Mouse (Mus musculus) spleen, adult 12 weeks (tissue): ENCODE data around the gene Tma16.

Experiments used
- DNase-seq: peaks from one replicate; pipeline ENCODE4 v3.0.0; 2022; ENCODE audit warnings: low spot score

The Tma16 gene

DNA sequence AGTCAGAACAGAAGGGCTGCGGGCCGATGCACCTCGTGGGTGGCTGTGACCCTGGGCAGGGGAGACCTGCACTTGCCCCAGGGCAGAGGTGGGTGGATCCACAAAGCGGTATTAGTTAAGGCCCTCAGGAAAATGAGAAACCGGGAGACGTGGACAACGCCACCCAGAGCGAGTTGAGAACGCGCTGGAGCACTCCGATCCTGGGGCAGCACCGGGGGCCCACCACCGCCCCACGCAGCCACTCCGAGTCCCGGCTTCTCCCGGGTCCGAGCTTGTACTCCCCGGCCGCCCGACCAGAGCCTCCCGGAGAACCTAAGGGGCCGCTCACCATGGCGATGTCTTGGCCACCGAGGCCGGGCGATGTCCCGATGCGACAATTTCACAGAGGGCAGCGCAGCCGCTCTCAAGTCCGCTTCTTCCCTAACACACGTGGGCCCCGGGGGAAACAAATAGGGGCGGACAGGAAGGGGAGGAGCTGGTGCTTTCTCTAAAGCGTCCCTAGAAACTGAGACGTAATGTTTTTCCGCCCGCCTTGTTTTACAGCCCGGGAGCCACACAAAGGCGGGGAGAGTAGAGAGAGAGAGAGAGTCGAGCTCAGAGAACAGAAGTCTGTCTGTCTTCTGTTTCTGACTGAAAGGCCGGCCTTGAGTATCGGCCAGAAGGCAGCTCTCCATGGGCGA lies at the start of gene Tma16:
Gene Tma16 (minus strand): TSS at position 447 of the 680 bp plus-strand sequence.
- DNase-seq = peak; percentile 61

DNA sequence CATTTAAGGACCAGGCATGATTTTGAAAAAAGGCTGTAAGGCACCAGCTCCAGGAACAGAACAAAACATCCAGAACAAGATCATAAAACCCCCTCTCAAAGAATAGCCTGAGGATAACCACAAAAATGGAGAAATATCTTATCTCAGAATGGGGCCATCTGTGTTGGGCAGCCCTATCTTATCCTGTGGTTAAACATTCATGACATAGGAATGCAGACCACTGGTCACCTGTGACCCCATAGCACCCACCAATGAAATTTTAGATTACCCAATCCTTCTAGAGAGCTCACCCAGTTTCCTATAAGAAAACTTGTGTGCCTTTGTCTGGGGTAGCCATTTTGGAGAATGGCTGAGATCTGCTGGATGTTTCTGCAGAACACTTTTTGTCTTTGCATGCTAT lies 34.2 kb upstream of the Tma16 start:
- no peak for DNase-seq

DNA sequence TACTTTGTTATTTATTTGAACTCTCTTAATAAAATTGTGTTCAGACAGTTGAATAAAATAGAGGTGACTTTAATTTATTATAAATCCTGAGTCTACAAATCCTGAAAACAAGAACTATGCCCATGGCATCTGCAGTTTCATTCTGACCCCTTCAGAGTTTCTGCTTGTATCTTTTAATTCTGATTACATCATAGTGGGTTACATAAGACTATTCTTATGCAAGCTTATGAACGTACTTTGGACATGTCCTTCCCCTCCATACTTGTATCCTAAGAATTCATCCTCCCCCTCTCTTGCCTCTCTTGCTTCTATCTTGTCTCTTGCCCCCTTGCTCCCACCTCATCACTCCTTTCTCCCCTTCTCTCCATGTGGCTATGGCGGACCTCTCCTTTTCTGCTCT lies 32.8 kb upstream of the Tma16 start:
- DNase-seq = no peak

DNA sequence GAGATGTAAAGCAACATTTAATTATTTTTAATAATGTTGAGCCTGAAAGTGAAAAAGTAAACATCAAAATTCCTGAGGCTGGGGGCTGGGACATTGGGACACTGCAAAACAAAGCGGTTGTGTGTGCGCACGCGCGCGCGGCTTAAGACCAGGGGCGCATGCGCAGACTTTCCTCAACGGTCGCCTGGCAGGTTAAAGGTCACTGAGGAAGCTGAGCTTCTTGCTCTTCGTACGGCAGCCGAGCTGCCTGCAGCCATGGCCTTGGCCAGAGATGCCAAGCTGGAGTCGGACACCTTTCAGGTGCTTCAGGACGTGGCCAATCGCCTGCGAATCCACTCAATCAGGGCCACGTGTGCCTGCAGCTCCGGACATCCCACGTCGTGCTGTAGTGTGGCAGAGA lies 25.2 kb upstream of the Tma16 start, which contains the start of gene Tktl2:
Gene Tktl2 (plus strand): TSS at position 220 of the 400 bp plus-strand sequence.
- no peak for DNase-seq

DNA sequence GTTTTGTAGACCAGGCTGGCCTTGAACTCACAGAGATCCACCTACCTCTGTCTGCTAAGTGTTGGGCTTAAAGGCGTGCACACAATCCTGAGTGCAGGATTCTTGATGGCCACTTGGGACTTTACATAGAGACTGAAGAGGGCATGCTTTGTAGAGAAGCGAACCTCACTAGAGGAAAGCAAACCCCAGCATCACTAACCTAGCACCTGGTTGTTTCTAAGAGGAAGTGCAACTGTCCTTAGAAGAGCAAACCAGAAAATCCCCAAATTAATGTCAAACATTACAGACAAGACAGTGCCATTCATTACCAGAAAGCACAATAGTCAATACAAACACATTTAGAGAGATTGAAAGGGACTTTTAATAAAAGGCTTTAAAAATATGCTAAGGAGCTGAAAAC lies 17.1 kb upstream of the Tma16 start:
- no peak for DNase-seq

DNA sequence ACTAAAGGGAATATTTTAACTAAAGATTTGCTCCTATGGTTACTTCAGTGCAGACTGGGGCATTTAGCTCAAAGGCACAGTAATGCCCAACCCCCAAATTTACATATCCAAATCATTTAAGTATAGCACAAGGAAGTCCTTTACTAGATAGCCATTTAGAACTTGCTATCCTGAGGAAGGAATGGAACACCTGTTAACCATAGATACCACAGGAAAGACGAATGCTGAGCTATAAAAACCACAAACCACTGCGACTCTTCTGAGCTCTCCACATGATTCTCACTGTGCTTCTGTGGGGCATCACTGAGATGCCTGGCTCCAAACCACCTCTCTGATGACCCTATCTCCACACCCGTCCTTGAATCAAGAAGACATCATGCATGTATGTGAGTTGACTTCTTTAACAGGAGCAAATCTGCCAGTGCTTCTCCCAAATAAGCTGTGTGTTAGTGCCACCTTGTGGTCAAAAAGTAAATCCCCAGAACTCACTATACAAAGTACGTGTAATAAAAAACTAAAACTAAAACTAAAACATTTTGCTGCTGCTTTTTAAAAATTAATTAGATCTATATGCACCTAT lies 10.8 kb upstream of the Tma16 start:
- DNase-seq = no peak

DNA sequence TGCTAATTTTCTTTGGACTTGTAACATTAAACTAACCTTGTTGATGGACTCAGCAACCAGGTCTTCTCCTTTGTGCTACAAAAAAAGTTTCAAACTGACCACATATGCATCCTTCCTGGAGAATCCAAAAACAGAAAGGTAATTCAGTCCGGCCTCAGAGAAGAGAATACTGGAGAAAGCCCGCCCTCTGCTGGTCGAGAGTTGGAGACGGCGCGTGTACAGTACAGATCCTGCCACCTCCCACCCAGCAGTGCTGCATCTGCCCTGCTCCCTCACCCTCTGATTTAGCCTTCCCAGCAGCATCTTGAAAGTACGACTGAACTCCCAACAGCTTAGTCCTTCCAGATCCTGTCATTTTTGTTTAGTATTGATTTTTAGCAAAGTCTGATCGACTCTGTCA lies 9.4 kb upstream of the Tma16 start:
- DNase-seq = peak; percentile 23

DNA sequence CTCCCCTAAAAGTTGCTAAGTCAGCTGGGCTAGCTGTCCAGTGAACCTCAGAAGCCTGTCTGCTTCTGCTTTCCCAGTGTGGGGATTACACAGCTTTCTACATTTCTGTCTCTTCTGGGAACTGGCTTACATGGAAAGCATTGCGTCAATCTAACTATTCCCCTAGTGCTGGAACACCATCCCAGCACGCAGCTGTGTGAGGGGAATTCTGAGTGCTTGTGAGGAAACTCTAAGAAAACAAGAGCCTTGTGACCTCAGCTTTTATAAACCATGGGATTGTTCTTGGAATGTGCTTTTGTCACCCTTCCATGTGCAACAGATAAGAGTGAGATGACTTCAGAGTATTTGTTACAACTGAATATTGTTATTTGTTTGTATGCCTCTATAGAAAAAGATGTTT lies 8.2 kb upstream of the Tma16 start:
- DNase-seq = no peak

DNA sequence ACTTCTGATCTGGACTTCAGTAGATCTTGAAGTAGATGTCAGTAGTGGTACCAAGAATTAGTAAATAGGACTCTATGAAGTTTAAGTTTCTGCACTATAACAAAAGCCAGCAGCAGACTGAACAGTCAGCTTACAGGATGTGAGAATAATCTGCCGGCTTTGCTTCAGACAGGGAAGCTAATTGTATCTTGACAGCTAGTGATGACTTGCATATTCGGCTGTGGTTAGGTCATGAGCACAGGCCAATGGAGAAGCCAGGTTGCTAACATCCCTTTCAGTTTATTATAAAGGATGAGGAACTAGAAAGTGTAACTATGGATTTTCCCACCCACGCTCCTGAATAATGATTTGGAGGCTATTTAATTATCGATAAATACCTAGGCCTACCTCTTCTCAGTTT lies 4.3 kb upstream of the Tma16 start:
- DNase-seq = no peak

DNA sequence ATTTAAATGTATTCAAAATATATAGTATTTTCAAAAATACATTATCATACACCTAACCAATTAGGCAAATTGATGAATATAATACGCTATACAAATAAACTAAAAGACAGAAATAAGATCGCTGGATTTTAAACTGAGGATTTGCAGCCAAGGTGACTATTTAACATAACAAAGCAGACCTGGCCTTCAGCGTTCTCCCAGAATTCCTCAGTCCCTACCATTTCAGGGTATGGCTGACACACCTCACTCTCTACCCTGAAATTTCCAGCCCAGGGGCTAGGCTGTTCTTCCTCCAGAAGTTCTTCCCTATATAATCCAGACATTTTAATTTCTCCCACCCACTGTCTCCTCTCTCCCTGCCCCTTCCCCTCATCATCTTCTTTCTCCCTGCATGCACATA lies 2.2 kb upstream of the Tma16 start:
- DNase-seq = no peak

DNA sequence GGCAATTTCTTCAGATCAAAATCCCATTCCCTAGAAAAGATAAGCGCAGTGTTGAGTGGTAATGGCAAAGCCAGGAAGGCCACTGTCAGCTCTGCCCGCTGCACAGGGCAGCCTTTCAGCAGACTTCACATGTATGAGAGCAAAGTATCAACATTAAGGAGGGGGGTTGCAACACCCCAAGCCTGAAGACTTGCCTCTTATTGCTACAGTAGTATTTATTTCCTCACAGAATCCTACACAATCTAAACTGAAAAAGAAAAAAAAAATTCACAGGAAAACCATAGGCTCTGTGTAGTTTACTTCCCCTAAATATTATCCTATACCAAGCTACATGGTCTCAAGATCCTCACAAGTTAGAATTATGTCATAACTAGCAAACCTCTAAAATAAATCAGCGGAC lies 9.4 kb downstream of the Tma16 start:
- no peak for DNase-seq

DNA sequence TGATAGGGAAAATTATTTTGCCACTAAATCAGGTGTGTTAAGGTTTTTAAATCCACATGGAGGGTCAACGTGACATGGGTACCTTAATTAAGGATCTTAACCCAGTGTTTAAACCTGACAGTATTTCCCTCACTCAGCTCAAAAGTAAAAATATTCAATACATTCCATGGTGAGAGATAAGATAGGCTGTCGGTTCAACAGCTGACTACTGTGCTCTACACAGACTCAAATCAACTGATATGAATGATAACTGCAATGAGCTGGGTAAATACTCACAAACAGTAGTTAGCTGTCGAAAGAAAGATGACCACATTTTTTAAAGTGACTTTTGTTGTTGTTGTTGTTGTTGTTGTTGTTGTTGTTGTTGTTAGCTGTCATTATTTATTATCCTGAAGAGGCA lies 16.5 kb downstream of the Tma16 start:
- no peak for DNase-seq

DNA sequence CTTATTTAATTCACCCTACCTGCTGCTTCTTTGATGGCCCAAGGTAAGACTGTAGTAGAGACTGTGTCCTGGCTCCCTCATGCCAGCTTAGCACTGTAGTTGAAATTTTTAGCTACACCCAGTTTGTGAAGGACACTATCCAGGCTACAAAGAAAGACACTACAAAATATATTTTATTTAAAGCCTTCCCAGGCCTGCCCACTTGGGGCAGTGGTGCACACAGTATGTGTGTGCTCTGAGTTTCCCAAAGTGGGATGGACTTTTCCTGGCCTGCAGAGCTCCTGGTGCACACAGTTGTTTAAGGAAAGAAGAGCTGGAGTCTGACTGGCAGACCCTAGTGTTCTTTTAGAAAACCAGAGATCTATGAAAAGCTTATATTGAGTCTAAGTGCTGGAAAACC lies 29.3 kb downstream of the Tma16 start:
- DNase-seq = no peak

DNA sequence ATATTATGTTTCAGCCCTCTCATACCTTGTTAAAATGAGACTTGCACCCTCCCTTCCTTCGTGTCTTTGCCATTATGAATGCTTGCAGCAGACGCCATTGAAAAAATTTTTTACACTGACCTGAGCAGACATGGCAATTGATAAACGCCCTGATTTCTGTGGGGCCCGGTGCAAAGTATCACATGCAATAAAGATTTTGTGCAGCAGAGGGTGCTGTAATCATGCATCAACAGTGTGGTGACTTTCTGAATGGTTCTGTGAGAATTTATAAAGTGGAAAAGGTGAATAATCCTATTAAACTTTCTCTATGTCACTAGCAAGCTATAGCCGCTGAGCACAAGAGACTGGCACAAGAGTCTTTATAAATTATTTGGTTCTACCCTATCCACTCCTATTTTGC lies 35.6 kb downstream of the Tma16 start:
- DNase-seq = no peak

DNA sequence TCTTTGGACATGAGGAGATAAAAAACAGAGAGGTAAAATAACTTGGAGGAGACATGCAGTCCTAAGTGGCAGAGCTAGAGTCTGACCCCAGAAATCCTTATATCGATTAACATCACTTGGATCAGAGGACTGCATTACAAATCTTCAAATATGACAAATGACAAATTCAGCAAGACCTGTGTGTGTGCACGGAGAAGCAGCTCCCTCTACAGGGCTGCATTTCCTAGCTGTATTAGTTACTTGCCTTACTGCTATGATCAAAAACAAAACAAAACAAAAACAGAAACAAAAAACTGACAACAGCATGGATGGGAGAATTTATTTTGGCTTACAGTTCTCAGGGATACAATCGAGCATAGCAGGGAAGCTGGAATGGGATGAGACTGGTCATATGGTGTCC lies 41.0 kb downstream of the Tma16 start:
- no peak for DNase-seq

DNA sequence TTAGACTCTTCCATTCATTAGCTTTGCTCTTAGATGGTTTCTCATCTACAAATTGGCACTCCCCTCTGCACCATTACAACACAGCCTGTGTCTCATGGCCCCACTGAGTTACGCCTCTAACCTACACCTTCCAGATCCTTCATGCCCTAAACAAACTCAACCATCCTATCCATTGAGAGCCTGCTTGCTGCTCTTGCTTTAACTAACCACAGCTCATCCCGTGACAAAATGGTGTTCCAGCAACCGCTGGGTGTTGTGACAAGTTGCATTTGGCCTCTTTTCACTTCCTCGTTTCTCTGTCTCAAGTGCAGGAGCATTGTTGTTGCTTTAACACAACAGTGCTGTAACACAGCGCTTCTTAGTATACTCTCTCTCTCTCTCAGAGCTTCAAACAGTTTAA lies 42.2 kb downstream of the Tma16 start:
- DNase-seq = no peak

DNA sequence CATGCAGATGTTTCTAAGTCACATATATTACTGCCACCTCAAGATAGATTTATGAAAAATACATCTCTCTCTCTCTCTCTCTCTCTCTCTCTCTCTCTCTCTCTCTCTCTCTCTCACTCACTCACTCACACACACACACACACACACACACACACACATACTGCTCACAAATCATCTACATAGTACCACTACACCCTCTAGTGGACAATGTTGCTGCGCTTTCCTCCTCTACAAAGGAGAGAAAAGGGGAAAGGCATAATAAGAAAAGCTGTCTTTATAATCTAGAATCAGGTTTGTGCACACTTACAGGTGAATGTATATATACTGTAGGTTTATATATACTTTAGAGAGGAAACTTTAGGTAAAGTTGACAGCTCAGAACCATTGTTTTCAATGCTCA lies 43.6 kb downstream of the Tma16 start:
- DNase-seq = no peak

DNA sequence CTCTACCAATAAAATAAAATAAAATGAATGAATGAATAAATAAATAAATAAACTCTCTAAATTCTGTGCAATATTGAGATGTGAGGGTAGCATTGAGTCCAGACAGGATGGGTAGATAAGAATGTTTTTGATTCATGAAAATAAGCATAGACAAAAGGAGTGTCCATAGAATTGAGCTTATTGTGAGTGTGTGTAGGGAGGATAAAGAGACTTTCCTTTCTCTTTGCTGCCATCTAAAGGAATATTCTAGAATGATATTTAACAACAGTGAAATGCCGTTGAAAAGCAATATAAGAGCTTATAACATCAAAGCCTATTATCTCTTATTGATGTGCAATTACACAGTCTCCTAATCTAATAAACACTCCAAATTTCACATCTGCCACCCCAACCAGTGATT lies 45.2 kb downstream of the Tma16 start:
- no peak for DNase-seq

DNA sequence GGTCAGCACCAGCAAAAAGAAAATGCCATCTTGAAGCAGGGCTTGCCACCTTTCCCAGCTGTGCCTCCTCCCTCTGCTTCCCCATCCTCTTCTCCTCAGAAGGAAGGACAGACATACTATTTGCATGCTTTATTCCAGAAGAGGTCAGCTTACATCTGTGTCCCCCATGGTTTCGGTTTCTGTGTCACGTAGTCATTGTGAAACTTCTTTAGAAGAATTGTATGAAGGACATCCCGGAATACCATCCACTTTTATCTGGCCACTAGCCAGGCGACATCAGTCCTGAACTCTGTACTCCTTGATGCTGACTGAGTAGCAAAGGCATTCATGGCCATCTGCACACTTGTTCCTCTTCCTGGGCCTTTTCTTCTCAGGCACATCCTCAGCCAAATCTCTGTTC lies 47.9 kb downstream of the Tma16 start:
- no peak for DNase-seq

DNA sequence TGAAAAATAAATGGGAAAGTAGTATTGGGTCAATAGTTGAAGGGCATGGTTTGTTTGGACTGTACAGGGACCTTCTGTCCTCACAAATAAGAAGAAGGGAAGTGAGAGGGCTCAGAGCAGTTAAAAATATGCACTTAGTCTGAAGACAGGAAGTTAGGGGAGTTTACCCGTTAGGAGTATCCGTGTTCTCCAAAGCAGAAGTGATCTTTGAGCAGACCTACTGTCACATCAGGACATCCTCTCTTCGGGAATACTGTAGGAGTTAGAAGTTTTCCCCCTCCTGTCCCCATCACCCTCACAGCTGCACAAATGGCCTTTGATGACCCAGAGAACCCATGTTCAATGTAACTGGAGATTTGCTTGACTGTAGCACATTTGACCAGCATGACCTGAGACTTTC lies 48.4 kb downstream of the Tma16 start:
- no peak for DNase-seq

DNA sequence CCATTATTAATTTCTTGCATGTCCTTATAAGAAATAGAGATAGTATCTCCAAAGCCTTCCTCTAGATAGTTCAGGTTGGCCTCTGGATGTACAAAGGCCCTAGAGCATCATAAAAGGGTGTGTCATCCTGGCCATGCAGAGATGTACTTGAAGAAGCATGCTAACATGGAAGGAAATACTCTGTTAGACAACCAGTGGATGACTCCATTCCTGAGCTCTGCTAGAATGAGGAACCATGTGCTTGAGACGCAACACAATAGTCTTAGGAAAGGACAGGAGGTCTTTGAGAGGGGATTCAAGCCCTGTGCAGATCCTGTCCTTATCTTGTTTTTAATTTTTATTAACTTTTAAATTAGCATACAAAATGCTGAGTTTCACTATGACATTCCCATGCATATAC lies 49.5 kb downstream of the Tma16 start:
- no peak for DNase-seq

DNA sequence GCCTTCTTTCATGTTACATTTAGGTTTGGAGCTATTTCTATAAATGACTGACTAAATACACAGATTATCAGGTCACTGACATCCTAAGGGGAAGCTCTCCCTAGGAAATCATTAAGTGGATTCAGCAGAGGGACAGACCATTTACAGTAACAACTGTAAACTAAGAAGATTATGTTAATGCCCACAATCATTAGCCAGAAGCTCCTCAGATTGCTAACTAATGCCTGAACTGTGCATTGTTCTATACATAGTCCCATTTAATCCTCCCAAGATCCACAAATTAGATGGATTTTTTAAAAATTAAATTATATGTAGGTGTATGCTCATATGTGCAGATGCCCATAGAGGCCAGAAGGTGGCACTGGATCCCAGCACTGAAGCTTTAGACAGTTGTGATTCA lies 52.8 kb downstream of the Tma16 start:
- DNase-seq = no peak

DNA sequence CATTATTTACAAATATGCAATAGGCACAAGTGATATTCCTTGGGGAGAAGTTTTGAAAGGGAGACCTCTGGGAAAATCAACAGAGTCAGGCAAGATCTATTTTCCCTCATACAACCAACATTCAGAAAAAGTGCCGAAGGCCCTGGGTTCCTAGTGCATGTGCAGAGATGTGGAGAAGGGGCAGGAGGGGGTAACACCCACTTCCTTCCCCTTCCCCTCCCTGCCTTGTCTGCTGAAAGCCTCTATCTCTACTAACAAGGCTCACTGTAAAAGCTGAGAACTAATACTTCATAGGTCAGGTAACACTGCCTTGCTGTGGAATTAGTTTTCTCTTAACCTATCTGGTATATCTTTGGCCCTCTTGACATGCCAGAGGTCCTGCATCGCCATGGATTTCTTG lies 55.7 kb downstream of the Tma16 start:
- no peak for DNase-seq
